Mouse (Mus musculus) lung, postnatal 0 days (tissue): ENCODE data around the gene Gnb4.

Experiments
- CTCF ChIP-seq: IDR thresholded peaks from 2 replicates; pipeline ENCODE4 v1.5.1; 2016; ENCODE audit warnings: antibody characterized with exemption, mild to moderate bottlenecking
- EP300 ChIP-seq: IDR thresholded peaks from 2 replicates; pipeline ENCODE4 v1.6.1; 2016; ENCODE audit warnings: antibody characterized with exemption, mild to moderate bottlenecking, control low read depth

DNA sequence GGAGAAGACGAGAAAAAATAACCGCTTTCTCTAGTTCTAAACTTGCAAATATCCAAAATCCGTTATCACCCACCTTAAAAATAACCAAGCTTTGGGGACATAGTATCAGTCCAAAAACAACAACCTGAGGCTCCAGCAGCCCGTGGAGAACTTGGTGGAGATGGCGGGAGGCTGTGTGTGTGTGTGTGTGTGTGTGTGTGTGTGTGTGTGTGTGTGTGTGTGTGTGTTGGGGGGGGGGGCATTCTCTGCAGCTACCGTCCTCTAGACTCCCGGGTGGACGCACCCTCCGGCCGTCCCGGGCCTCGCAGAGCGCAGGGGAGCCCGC is 417 bp downstream of the Gnb4 start:
- no peak for TF ChIP-seq EP300
- TF ChIP-seq CTCF, result no peak
